Mouse (Mus musculus): ENCODE data around the gene Atp11a.

- no peak for TF ChIP-seq CTCF (IDR thresholded peaks at IDR 0.05)
- TF ChIP-seq EP300 (IDR thresholded peaks at IDR 0.05), result no peak
Measured at GRCm38 (mm10) chr8:12863061-12863460, 106.2 kb downstream of the Atp11a start.

Measured in lung, postnatal 0 days (tissue).